Mouse (Mus musculus) forebrain, embryonic 13.5 days (tissue): Measurements from ENCODE around the gene Ugt1a7c. TPM values are rescaled to one million over a fixed set of nuclear protein-coding genes. Genes with fewer than 3 reads are reported as not detected.

Experiments used
- ATAC-seq: fragments of 200-750 bp; cut with Nextera tagmentation; 2 replicates; pipeline ENCODE4 v1.8.0; 2017
- H3K27ac ChIP-seq: fragments of 300-500 bp; sonication (generic); 2 replicates; pipeline ENCODE4 v1.5.1; 2015; ENCODE audit warnings: inconsistent platforms, mild to moderate bottlenecking, moderate library complexity
- H3K27me3 ChIP-seq: fragments of 300-500 bp; sonication (generic); 2 replicates; pipeline ENCODE4 v1.6.1; 2015; ENCODE audit warnings: mild to moderate bottlenecking, inconsistent platforms
- H3K36me3 ChIP-seq: fragments of 300-500 bp; sonication (generic); 2 replicates; pipeline ENCODE4 v1.6.1; 2015; ENCODE audit warnings: mild to moderate bottlenecking, inconsistent platforms; ENCODE audit not compliant: poor library complexity, severe bottlenecking
- H3K4me1 ChIP-seq: fragments of 300-500 bp; sonication (generic); 2 replicates; pipeline ENCODE4 v1.6.1; 2015; ENCODE audit warnings: inconsistent platforms
- H3K4me2 ChIP-seq: fragments of 300-500 bp; sonication (generic); 2 replicates; pipeline ENCODE4 v1.6.1; 2015; ENCODE audit warnings: inconsistent platforms, mild to moderate bottlenecking, moderate library complexity
- H3K4me3 ChIP-seq: fragments of 300-500 bp; sonication (generic); 2 replicates; pipeline ENCODE4 v1.5.1; 2015; ENCODE audit warnings: mild to moderate bottlenecking, inconsistent platforms
- H3K9ac ChIP-seq: fragments of 300-500 bp; sonication (generic); 2 replicates; pipeline ENCODE4 v1.6.1; 2015; ENCODE audit warnings: mild to moderate bottlenecking, inconsistent platforms
- H3K9me3 ChIP-seq: fragments of 300-500 bp; sonication (generic); replicated peaks from 2 replicates; pipeline ENCODE4 v1.6.1; 2016; ENCODE audit warnings: inconsistent platforms
- WGBS: fragments of 180-500 bp; shearing (Covaris S2); methylation state at CpG from one replicate; pipeline ENCODE4 v1.1.7; 2015; 5-methylcytosine and 5-hydroxymethylcytosine counted together
- polyA plus RNA-seq: library from polyadenylated mRNA; unstranded; fragments of >200 nt; fragmentation: Nextera tagmentation; extraction: Ambion mirVana; gene quantifications from 2 replicates; pipeline ENCODE4 v1.2.1, GENCODE M21; 2015

The Ugt1a7c gene
- polyA plus RNA-seq, 1 experiment from 2014 or later: 0.53 TPM

DNA sequence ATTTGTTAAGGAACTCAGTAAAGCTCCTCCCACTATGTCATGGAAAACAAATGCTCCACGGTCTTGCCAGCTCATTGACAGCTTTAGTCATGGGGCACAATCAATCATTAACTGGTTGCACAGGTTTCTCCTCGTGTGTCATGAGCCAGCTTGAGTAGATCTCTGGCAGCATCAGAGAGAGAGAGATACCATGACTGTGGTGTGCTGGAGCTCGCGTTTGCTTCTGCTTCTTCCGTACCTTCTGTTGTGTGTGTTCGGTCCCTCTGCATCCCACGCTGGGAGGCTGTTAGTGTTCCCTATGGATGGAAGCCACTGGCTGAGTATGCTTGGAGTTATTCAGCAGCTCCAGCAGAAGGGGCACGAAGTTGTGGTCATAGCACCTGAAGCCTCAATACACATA lies 117.0 kb downstream of the Ugt1a7c start, which contains the start of gene Ugt1a1:
Ugt1a1 (plus strand) TSS at position 148 of the 400 bp plus-strand sequence.
- 70% methylated on average over 8 of the region's 8 CpGs for WGBS
- no peak within 1 kb of the TSS for H3K27ac ChIP-seq
- no peaks in the 10 kb centered on the region for H3K27me3 ChIP-seq
- H3K4me3 ChIP-seq: no peak within 1 kb of the TSS
- no peak for ATAC-seq
- no peak within 1 kb of the TSS for H3K9ac ChIP-seq
- H3K4me1 ChIP-seq: no peaks in the 10 kb centered on the region
- H3K9me3 ChIP-seq: peaks cover 52% of the 10 kb centered on the region
- H3K36me3 ChIP-seq: no peaks in the 10 kb centered on the region
- H3K4me2 ChIP-seq: no peak within 1 kb of the TSS

DNA sequence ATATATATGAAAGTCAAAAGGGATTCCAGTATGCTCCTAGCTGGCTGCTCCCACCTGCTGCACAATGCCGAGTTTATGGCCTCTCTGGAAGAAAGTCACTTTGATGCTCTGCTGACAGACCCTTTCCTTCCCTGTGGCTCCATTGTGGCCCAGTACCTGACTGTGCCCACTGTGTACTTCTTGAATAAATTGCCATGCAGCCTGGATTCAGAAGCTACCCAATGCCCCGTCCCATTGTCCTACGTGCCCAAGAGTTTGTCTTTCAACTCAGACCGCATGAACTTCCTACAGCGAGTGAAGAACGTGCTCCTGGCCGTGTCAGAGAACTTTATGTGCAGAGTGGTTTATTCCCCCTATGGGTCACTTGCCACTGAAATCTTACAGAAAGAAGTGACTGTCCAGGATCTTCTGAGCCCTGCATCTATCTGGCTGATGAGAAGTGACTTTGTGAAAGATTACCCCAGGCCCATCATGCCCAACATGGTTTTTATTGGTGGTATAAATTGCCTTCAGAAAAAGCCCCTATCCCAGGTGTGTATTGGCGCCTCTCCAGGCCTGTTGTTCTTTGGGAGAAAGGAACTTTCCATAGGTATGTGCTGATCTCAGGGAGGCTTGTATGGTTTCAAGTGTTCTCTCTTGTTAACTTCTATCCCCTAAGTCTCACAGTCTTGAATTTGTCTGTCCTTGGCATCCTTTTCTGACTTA lies 117.6 kb downstream of the Ugt1a7c start:
- Histone ChIP-seq H3K4me1 (no peaks in the 10 kb centered on the region), H3K9ac (no peak overlapping the region), H3K9me3 (peaks cover 59% of the 10 kb centered on the region), H3K36me3 (no peaks in the 10 kb centered on the region), H3K4me2 (no peak overlapping the region), H3K27me3 (no peaks in the 10 kb centered on the region), H3K27ac (no peak overlapping the region), H3K4me3 (no peak overlapping the region)
- 60% methylated on average over 8 of the region's 8 CpGs for WGBS
- no peak for ATAC-seq

- Histone ChIP-seq H3K4me2 (no peak overlapping the region), H3K9ac (no peak overlapping the region), H3K9me3 (peaks cover 61% of the 10 kb centered on the region), H3K27me3 (no peaks in the 10 kb centered on the region), H3K4me1 (no peaks in the 10 kb centered on the region), H3K4me3 (no peak overlapping the region), H3K27ac (no peak overlapping the region), H3K36me3 (no peaks in the 10 kb centered on the region)
- ATAC-seq: no peak
- 77% methylated on average over 1 of the region's 1 CpGs for WGBS
These were observed 118.2 kb downstream of the Ugt1a7c start for GRCm38 (mm10) chr1:88213061-88213460.

GRCm38 (mm10) chr1:88213766-88214461 lies 119.1 kb downstream of the Ugt1a7c start:
- peaks cover 61% of the 10 kb centered on the region for H3K9me3 ChIP-seq
- H3K9ac ChIP-seq: no peak overlapping the region
- H3K36me3 ChIP-seq: no peaks in the 10 kb centered on the region
- 83% methylated on average over 2 of the region's 2 CpGs for WGBS
- no peak overlapping the region for H3K27ac ChIP-seq
- H3K4me2 ChIP-seq: no peak overlapping the region
- no peaks in the 10 kb centered on the region for H3K27me3 ChIP-seq
- no peak for ATAC-seq
- H3K4me1 ChIP-seq: no peaks in the 10 kb centered on the region
- H3K4me3 ChIP-seq: no peak overlapping the region

GRCm38 (mm10) chr1:88214462-88214952 lies 119.6 kb downstream of the Ugt1a7c start:
- no peaks in the 10 kb centered on the region for H3K27me3 ChIP-seq
- no peak overlapping the region for H3K9ac ChIP-seq
- H3K9me3 ChIP-seq: peaks cover 61% of the 10 kb centered on the region
- ATAC-seq: no peak
- H3K4me2 ChIP-seq: no peak overlapping the region
- no peak overlapping the region for H3K4me3 ChIP-seq
- no peak overlapping the region for H3K27ac ChIP-seq
- H3K36me3 ChIP-seq: no peaks in the 10 kb centered on the region
- H3K4me1 ChIP-seq: no peaks in the 10 kb centered on the region
- 79% methylated on average over 2 of the region's 2 CpGs for WGBS

- ATAC-seq: no peak
- Histone ChIP-seq H3K27ac (no peak overlapping the region), H3K4me2 (no peak overlapping the region), H3K4me3 (no peak overlapping the region), H3K36me3 (no peaks in the 10 kb centered on the region), H3K9ac (no peak overlapping the region), H3K9me3 (peaks cover 61% of the 10 kb centered on the region), H3K27me3 (no peaks in the 10 kb centered on the region), H3K4me1 (no peaks in the 10 kb centered on the region)
- WGBS: 71% methylated on average over 10 of the region's 10 CpGs
These were observed 120.9 kb downstream of the Ugt1a7c start for GRCm38 (mm10) chr1:88215466-88216380.

- Histone ChIP-seq H3K4me3 (no peak overlapping the region), H3K4me1 (no peaks in the 10 kb centered on the region), H3K36me3 (no peaks in the 10 kb centered on the region), H3K9me3 (peaks cover 58% of the 10 kb centered on the region), H3K27ac (no peak overlapping the region), H3K27me3 (no peaks in the 10 kb centered on the region), H3K4me2 (no peak overlapping the region), H3K9ac (no peak overlapping the region)
- WGBS: 67% methylated on average over 2 of the region's 2 CpGs
- no peak for ATAC-seq
These were observed 121.7 kb downstream of the Ugt1a7c start for GRCm38 (mm10) chr1:88216551-88216950.

- H3K4me1 ChIP-seq: no peaks in the 10 kb centered on the region
- H3K9ac ChIP-seq: no peak overlapping the region
- H3K4me3 ChIP-seq: no peak overlapping the region
- peaks cover 54% of the 10 kb centered on the region for H3K9me3 ChIP-seq
- ATAC-seq: no peak
- H3K27ac ChIP-seq: no peak overlapping the region
- no peaks in the 10 kb centered on the region for H3K27me3 ChIP-seq
- H3K36me3 ChIP-seq: no peaks in the 10 kb centered on the region
- no peak overlapping the region for H3K4me2 ChIP-seq
- WGBS: 63% methylated on average over 2 of the region's 2 CpGs
These were observed 122.3 kb downstream of the Ugt1a7c start for GRCm38 (mm10) chr1:88217144-88217543.

- 40% methylated on average over 3 of the region's 3 CpGs for WGBS
- H3K27ac ChIP-seq: no peak overlapping the region
- H3K4me2 ChIP-seq: no peak overlapping the region
- no peak overlapping the region for H3K4me3 ChIP-seq
- no peak overlapping the region for H3K9ac ChIP-seq
- ATAC-seq: no peak
- peaks cover 51% of the 10 kb centered on the region for H3K9me3 ChIP-seq
- H3K4me1 ChIP-seq: no peaks in the 10 kb centered on the region
- no peaks in the 10 kb centered on the region for H3K36me3 ChIP-seq
- no peaks in the 10 kb centered on the region for H3K27me3 ChIP-seq
These were observed 122.7 kb downstream of the Ugt1a7c start for GRCm38 (mm10) chr1:88217576-88217975.

GRCm38 (mm10) chr1:88218051-88218450 lies 123.2 kb downstream of the Ugt1a7c start:
- H3K9ac ChIP-seq: no peak overlapping the region
- no peak overlapping the region for H3K4me3 ChIP-seq
- H3K4me1 ChIP-seq: no peaks in the 10 kb centered on the region
- no peaks in the 10 kb centered on the region for H3K36me3 ChIP-seq
- no peak overlapping the region for H3K27ac ChIP-seq
- no peaks in the 10 kb centered on the region for H3K27me3 ChIP-seq
- no peak for ATAC-seq
- H3K4me2 ChIP-seq: no peak overlapping the region
- H3K9me3 ChIP-seq: peaks cover 46% of the 10 kb centered on the region
- 75% methylated on average over 9 of the region's 9 CpGs for WGBS

GRCm38 (mm10) chr1:88218591-88218990 lies 123.7 kb downstream of the Ugt1a7c start:
- 49% methylated on average over 4 of the region's 4 CpGs for WGBS
- Histone ChIP-seq H3K27ac (no peak overlapping the region), H3K4me3 (no peak overlapping the region), H3K9ac (no peak overlapping the region), H3K4me2 (no peak overlapping the region), H3K9me3 (peaks cover 41% of the 10 kb centered on the region), H3K27me3 (no peaks in the 10 kb centered on the region), H3K36me3 (no peaks in the 10 kb centered on the region), H3K4me1 (no peaks in the 10 kb centered on the region)
- no peak for ATAC-seq

GRCm38 (mm10) chr1:88219054-88219453 lies 124.2 kb downstream of the Ugt1a7c start:
- no peak overlapping the region for H3K4me3 ChIP-seq
- H3K27ac ChIP-seq: no peak overlapping the region
- H3K9me3 ChIP-seq: peaks cover 36% of the 10 kb centered on the region
- no peak for ATAC-seq
- H3K4me2 ChIP-seq: no peak overlapping the region
- H3K4me1 ChIP-seq: no peaks in the 10 kb centered on the region
- no peaks in the 10 kb centered on the region for H3K27me3 ChIP-seq
- H3K36me3 ChIP-seq: no peaks in the 10 kb centered on the region
- WGBS: 17% methylated on average over 1 of the region's 1 CpGs
- H3K9ac ChIP-seq: no peak overlapping the region
